Mouse (Mus musculus) heart, postnatal 36 days (tissue): ENCODE data around the gene Kif1b. TPM values are rescaled to one million over a fixed set of nuclear protein-coding genes. Genes with fewer than 3 reads are reported as not detected.
A peak's percentile ranks its signal among the peaks of the same experiment; 100 is the strongest.
"Not testable (repeated sequence)": the region's sequence is repeated elsewhere in the genome, so short reads cannot be mapped to it uniquely, and the experiment has no call there.

Experiments used
- DNase-seq, 2 experiments: peaks; one replicate each; pipeline ENCODE4 v3.0.0; 2021 to 2022
- intact Hi-C: fragments of 180-260 bp; cut with DNase I; formaldehyde crosslinking; loops from one replicate; pipeline ENCODE4 v1.15.1; 2025
- total RNA-seq, 2 experiments: library from RNA; stranded (reverse); gene quantifications; 2 replicates each; pipeline ENCODE4 v1.2.3; 2021

Gene Kif1b
- total RNA-seq, 2 experiments from 2014 or later, result 148 to 157 TPM

DNA sequence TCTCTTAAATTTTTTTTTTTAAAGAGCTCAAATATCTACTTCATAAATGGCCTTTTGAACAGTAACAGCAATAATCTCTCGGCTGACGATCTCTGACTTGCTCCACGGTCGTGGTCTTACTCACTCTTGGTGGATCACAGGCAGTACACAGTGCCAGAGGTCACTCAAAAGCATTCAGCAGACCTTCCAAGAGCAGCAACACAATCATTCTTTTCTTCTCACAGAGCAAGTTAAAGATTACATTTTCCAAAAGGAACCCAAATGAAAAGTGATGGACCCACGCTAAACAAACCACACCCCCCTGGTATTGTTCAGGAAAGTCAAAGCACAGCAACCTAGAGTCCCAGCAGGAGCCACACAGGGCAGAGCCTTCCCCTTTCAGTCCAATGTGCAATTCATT, 130.4 kb downstream of the Kif1b start:
- intact Hi-C loops, result no loop called here
- no peak for DNase-seq

DNA sequence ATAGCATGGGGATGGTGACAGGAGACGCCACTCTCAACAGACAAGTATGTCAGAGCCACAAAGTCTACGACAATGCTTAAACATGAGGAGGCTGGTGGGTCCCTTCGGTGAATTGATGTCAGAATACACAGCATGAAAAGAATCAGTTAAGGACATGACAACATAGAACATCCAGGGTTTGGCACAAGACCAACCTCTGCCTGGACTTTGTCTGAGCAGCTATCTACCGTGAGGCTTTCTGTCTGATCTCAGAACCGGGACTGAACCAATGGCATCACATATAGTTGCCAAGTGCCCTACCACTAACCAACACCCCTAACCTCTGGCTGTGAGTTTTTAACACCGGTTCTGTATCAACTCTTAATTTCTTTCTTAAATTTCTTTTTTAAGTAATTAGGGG, 130.8 kb downstream of the Kif1b start:
- DNase-seq, result no peak
- intact Hi-C loops, result no loop called here

DNA sequence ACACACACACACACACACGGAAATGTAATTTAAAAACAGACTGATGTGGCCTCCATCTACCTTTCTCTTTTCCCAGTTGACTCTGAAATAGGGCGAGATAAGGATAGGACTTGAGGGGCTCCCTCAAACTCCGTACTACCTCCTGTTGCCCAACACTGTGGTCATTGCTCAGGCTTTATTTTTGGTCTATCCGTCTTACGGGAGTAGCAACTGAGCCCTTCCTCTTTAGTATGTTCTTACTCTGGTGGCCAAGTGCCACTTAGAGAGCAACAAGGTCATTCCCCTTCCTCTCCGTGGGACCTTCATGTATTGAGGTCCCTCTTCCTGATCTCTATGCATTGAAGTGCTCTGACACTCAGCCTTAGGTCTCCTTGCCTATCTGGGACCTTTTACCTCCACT, 133.8 kb downstream of the Kif1b start:
- DNase-seq, result no peak
- intact Hi-C loops, result no loop called here

DNA sequence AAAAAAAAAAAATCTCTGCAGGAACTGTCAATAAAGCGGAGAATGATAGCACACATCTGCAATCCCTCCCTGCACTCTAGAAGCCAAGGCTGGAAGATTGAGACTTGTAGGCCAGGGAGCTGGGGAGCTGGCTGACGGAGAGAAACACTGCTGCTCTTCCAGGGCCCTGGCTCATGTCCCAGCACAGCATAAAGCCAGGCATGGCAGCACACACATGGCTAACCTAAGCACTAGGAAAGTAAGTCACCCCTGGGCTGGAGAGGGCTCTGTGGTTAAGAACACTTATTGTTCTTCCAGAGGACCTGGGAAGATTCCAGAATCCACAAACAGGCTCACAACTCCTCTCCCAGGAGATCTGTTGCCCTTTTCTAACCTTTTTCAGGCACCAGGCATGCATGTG, 134.8 kb downstream of the Kif1b start:
- intact Hi-C loops, result no loop called here
- peak; percentile 63 to 68 for DNase-seq

DNA sequence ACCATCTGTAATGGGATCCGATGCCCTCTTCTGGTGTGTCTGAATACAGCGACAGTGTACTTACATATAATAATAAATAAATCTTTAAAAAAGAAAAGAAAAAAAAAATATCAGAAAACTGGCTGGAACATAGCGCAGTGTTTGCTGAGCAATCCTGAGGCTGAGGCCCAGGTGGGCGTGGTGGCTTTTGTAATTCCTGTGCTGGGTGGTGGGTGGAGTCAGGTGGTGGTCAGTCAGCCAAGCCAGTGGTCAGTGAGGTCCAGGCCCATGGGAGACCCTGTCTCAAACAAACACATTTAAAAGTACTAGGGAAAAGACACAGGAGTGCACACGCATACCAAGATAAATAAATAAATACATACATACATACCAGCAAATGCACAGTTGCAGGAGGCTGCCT, 135.4 kb downstream of the Kif1b start:
- peak; percentile 44 to 51 for DNase-seq
- intact Hi-C loops, result no loop called here

DNA sequence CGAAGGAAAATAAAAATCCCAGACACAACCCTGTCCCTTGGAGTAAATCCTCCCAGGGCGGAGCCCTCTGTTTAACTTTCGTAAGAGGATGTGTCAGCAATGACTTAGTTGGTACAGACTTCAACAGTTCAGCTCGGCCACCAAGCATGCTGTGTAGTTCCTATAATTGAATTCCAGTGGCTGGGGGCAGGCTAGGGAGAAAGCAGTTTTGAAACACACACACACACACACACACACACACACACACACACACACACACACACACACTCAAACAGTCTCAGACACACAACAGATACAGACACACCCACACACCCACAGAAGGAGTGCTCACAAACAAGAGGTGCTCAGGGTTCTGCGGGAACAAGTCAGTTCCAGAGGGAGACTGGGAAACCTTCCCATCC, 135.9 kb downstream of the Kif1b start:
- intact Hi-C loops, result no loop called here
- peak; percentile 24 to 39 for DNase-seq

DNA sequence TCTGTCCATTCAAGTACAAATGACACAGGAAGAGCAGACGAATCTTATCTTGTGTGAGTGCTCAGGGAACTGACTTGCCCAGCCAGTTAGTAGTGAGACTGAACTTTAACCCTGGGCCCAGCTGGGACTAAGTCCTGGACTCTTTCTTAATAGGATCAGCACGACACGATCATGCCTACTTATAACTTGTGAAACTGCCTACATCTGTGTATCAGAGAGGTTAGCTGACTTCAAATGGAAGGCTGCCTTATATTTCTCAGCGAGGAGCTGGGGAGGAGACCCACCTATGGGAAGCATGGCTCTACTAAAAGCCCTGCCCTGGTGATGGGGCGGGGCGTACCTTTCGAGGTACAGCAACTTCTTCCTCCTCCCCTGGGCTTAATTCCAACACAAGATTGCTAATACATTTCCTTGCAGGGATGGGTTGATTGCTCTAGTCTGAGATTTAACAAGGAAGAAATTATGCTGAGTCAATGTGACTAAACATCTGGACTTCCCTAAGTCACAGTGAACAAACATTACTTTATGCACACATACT, 137.0 kb downstream of the Kif1b start:
- peak in 1 of 2 experiments; percentile 33 for DNase-seq

DNA sequence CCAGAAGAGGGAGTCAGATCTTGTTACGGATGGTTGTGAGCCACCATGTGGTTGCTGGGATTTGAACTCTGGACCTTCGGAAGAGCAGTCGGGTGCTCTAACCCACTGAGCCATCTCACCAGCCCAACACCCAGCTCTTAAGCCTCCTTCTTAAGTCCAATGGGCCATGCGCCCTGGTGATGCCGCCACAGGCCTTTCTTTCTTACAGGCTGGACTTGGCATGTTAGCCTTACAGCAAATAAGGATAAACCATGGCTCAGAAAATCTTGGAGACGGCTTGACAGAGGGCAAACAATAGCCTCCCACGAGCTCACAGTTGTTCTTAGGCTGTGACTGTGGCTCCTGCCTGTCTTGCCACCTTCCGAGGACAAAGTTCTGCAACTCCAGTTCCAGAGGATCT, 137.6 kb downstream of the Kif1b start:
- intact Hi-C loops, result loop anchor here (10.0 kb wide), 1 partner anchor 1025 kb away; no protein-coding TSS in a partner anchor
- not testable (repeated sequence) for DNase-seq

More for the DNA sequence above, 137.0 kb downstream of the Kif1b start:
- intact Hi-C loops, result no loop called here

DNA sequence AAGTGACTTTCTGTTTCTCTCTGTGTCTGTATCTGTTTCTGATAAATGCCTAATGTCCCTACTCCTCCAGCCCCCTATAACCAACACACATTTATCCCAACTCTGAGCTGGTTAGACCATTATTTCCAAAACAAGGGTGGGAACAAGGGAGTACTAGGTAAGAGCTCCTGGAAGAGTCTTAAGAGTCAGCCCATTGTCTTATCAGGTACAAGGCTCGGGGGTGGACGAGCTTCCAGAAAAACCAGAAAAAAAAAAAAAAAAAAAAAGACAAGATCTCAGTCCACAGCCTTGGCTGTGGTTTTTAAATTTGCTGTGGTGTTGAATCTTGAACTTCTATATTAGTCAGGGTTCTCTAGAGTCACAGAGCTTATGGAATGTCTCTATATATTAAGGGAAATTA, 139.5 kb downstream of the Kif1b start:
- DNase-seq, result no peak
- intact Hi-C loops, result loop anchor here (10.0 kb wide), 1 partner anchor 1023 kb away; no protein-coding TSS in a partner anchor

DNA sequence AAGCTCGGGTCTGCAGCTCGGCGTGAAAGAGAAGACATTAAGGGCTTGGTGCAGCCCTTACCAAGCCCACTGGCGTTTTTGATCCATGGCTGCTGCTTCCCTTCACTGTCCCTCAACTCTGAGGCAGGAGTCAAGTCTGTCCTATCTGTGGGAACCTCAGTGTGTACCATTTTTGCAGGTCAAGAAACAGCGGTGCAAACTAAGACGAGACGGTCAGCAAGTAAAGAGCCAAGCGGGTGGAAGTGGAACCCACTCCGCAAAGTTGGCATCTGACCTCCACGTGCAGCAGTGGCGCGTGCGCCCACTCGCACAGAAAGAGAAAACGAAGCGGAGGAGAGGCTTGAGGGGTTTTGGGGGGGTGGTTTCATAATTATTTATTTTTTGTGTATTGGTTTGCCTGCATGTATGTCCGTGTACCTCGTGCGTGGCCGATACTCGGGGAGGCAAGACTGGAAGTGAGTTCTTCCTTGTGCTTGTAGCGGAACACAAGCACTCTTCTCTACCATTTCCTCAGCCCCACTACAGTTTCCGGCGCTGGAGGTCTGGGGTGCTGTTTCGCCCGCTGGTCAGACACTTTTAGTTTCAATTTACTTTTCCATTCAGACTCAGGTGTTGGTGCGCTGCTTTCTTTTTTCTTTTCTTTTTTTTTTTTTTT, 140.4 kb downstream of the Kif1b start:
- DNase-seq, result peak in 1 of 2 experiments; percentile 49
- intact Hi-C loops, result loop anchor here (10.0 kb wide), 1 partner anchor 1022 kb away; no protein-coding TSS in a partner anchor

DNA sequence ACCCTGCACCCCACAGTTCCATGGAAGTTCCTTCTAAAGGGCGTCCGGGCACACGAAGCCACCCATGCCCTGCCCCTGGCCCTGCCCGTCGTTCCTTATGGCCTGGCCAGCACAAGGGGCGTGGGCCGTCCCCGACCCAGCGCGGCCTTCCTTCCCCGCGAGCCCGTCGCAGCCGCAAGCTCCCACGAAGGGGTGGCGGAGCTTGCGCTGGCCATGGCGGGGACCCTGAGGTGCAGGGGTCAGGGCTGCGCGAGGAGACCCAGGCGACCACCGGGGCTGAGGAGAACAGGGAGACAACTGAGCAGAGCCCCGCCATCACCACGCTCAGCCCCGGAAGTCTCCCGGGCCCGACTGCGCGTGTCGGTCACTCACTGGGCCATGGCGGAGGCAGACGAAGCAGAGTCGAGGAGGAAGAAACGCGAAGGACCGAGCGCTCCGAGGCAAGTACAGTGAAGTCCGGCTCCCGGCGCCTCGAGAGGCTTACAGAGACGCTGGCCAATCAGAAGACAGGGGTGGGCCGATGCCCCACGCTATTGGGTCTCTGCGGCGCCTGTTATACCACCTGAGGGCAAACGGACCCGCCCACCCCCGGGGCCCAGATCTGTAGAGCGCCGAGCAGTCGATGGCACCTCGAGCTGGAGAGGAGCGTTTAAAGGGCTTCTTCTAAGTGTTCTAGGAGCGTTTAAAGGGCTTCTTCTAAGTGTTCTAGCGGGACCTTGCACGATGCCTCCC, 141.1 kb downstream of the Kif1b start, which contains the start of gene Pgd:
Pgd (minus strand) TSS at position 557 of the 732 bp plus-strand sequence.
- peak; percentile 93 to 96 for DNase-seq

DNA sequence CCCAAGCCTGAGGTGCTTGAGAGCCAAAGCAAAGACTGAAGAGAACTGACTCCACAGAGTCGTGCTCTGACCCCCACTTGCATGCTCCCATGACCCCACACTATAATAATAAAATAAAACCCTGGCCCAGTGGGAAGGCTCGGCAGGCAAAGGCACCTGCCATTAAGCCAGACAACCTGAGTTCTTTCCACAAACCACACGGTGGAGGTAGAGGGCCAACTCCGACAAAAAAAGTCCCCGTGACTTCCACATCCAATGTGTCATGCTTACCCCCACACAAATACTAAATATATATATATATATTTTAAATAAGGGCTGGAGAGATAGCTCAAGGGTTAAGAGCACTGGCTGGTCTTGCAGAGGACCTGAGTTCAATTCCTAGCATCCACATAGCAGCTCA, 143.3 kb downstream of the Kif1b start:
- intact Hi-C loops, result loop anchor here (10.0 kb wide), 1 partner anchor 1019 kb away; no protein-coding TSS in a partner anchor

More for the DNA sequence above, 141.1 kb downstream of the Kif1b start, which contains the start of gene Pgd:
- intact Hi-C loops, result loop anchor here (10.0 kb wide), 1 partner anchor 1022 kb away; no protein-coding TSS in a partner anchor

DNA sequence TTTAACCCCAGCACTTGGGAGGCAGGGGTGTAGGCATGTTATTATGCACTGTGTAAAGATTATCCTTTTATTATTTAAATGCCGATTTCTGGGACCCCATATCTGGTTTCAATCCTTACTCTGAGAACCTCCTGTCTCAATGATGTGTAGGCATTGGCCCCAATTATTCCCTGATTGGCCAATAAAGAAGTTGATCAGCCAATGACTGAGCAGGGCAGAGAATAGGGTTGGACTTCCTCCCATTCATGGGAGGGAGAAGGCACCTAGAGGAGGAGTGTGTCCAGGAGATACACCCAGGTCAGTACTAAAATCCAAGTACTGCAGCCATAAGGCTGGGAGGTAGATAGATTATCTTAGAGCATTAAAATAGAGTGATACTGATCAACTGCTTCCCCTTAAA, 144.3 kb downstream of the Kif1b start:
- DNase-seq, result no peak
- intact Hi-C loops, result loop anchor here (10.0 kb wide), 1 partner anchor 1018 kb away; no protein-coding TSS in a partner anchor

More for the DNA sequence above, 143.3 kb downstream of the Kif1b start:
- DNase-seq, result no peak

DNA sequence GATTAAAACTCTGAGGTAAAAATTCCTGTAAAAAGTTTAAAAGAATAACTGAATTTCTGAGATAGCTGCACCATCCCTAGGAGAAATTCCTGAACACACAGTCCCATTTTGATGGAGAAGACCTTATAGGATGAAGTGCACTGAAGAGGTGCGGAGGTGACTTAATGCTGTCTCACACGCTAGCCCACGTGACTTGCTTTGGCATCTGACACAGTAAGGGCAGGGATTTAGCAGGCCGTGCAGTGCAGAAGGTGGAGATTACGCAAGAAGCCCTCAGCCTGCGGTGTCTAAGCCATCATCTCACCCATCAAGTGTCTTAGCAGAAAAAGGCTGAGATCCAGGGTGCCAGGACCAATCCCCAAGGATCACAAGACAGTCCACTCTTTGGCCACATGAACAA, 146.3 kb downstream of the Kif1b start:
- intact Hi-C loops, result loop anchor here (10.0 kb wide), 1 partner anchor 1016 kb away; no protein-coding TSS in a partner anchor
- no peak for DNase-seq

DNA sequence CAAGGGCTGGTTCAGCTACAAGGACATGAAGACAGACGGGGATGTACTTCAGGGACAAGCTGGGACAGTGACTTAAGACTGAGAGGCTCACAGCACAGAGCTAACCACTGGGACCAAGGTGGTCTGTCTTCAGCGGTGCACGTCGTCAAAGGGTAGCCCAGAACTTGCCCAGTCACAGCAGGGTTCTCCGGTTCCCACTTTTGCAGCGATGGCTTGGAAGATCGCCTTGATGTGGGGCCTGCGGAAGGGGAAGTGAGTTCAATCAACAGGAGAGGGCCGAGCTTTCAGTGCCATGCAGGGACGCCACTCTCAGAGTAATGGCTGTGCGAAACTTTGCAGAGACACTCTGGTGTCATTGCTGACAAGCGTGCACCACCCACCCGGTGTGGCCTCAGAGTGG, 147.6 kb downstream of the Kif1b start:
- intact Hi-C loops, result loop anchor here (10.0 kb wide), 1 partner anchor 1015 kb away; no protein-coding TSS in a partner anchor
- DNase-seq, result no peak

DNA sequence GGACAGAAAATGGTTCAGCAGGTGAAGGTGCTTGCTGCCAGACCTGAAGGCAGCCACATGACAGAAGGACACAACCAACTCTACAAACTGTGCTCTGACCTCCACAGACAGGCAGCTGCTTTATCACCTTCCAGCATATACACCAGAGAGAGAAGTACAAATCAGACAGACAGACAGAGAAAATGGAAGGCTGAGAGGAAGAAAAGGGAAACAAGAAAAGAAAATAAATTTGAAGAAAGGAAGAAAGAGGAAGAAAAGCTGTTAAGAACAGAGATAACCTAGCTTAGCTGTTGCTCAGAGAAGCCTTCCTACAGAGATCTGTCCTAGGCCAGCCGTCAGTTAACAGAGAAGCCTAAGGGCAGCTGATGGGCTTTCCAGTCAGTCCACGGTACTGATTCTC, 148.3 kb downstream of the Kif1b start:
- intact Hi-C loops, result no loop called here
- DNase-seq, result no peak

DNA sequence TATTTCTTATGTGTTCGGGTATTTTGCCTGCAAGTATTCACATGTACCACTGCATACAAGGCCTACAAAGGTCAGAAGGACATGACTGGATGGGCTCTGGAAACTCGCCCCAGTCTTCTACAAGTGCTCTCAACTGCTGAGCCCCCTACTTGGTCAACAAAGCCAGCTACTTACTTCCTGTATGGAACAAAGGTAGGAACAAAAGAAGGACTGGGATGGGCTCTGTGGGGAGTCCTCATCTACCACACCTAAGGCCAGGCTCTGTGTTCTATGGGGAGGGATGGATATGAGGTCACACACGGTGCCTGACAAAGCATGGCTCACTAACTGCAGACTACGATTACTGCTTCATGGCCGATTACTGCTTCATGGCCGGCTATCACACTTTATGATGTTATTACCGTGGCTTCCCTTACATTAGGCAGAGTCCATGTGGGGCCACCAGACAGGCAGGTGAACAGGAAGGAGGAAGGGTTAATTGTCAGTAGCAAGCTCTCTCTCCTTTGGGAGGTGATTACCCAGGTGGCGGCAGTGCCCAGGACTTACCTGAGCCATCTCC, 150.0 kb downstream of the Kif1b start:
- DNase-seq, result no peak

DNA sequence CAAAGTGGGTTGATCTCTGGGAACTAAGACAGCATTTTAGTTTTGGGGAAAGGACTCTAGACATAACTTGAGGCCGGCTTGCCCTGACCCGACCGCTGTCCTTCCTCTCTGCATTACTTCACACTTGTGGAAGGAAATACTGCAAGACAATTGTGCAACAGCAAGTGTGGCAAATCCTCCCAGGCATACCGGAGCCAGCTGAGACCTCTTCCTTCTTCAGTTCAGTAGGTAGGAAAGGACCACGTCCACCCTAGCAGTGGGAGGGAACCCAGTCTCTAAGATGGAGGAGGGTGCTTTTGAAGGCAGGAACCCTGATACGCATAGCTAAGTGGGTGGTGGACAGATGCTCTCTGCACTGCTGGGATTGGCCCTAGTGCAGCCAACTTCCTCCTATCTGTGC, 151.8 kb downstream of the Kif1b start:
- intact Hi-C loops, result no loop called here
- no peak for DNase-seq

More for the DNA sequence above, 150.0 kb downstream of the Kif1b start:
- intact Hi-C loops, result no loop called here

DNA sequence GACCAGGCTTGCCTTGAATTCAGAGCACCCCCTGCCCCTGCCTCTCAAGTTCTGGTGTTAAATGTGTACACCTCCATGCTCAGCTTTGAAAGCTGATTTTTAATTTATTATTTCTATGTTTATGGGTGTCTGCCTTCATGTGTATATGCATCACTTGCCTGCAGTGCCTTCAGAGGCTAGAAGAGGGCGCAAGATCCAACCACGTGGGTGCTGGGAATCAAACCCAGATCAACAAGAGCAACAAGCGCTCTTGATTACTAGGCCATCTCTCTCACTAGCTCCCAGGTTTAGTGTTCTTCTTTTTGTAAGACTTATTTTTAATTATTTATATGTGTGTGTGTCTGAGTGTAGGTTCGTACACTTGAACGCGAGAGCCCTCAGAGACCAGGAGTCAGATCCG, 152.6 kb downstream of the Kif1b start:
- DNase-seq, result no peak
- intact Hi-C loops, result no loop called here

DNA sequence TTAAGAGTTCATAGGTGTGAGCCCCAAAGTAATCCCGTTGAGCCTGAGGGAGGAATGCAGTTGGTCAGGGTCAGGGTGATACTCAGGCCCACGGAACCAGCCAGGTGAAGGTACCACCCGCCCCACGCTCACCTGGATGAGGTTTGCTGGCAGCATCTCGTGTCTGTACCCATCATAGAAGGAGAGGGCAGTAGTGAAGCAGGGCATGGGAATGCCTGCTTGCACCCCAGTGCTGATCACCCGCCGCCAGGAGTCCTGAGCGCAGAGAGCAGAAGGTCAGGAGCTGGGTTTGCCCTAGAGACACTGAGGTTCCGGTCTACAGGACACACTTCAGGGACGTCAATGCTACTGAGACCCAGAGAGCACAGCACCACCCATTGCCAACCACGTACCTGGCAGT, 156.8 kb downstream of the Kif1b start:
- DNase-seq, result no peak
- intact Hi-C loops, result no loop called here

DNA sequence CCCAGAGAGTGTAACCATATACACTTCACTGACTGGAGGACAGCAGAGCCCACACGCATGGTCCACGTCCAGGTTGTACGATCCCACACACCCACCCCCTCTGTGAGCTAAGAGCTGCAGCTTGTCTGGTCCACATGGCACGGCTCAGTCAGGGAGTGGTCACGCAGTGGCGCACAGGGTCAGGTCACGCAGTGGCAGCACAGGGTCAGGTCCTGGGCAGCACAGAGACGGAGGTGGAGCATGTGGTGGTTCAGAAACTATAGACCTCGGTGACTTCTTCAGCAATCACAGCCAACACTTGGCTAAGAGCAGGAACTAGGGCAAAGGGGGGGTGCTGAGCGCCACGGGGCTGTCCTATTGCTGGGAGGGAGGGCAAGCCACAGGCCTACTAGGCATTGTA, 157.2 kb downstream of the Kif1b start:
- no peak for DNase-seq
- intact Hi-C loops, result no loop called here
